Mouse (Mus musculus): ENCODE measurements around the gene Tiprl. TPM values are rescaled to one million over a fixed set of nuclear protein-coding genes. Genes with fewer than 3 reads are reported as not detected.

Tiprl gene
- 13.2 and 17.1 TPM in 2 replicates for polyA plus RNA-seq (2012; rRNA removed)

DNA sequence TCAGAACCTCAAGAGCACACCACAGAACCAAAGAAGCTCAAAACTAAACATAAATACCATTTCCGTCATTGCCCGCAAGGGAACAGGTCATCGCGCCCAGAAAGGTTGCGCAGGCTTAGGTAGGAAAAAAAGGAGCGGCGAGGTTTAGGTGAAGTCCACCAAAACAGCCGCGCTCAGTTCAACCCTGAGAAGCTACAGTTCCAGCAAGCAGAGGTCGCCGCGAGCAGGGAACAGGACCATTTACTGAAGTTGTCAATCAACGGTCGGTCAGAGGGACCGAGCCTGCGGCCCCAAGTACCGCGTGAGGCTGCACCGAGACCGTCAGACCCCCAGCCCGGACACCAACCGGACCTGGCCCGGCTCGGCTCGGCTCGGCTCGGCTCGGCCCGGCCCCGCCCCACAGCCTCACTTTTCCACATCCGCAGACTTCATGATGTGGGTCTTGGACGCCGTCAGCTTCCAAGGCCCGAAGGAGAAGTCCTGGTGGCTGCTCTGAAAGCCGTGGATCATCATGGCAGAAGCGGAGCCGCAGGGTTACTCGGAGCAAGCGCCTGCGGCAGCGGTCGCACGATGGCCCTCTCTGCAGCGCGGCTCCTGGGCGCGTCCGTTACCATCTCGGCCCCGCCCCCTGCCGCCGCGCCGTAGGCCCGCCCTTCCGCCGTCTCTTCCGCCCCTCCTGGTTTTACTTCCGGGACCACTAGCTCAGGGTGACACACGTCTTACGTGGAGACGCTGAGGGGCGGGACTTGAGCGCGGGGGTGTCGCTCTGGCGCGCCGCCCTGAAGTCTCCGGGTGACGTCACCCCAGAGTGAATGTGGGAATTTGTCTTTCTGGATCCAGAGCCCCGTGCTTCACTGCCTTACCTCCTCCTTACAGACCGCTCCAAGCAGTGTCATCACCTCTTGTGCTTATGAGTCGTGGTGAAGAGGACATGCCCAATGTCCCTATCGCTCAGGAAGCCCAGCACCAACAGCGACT lies at the start of gene Tiprl:
TSS of gene Tiprl (minus strand) at position 676 of the 978 bp plus-strand sequence.
- peak within 1 kb of the TSS; percentile 92 for H3K27ac ChIP-seq (ENCODE audit: insufficient read depth, low read length)
- DNase-seq (ENCODE audit: low read depth in 1 of 2, low spot score in 2 of 2), result peak; percentile 92 to 96
- H3K4me3 ChIP-seq (ENCODE audit: extremely low read depth, insufficient read depth, insufficient read length), result peak within 1 kb of the TSS; percentile 99
- peak; percentile 69 for TF ChIP-seq POLR2A (IDR thresholded peaks at IDR 0.05; ENCODE audit: low read depth, low read length)
- TF ChIP-seq CTCF (IDR thresholded peaks at IDR 0.05; ENCODE audit: extremely low read depth, insufficient read depth, insufficient read length, insufficient replicate concordance), result no peak
- under 1% methylated on average over 76 of the region's 76 CpGs for WGBS
- peaks cover 2% of the 10 kb centered on the region; the same call in 1 of the 2 replicates for H3K4me1 ChIP-seq (ENCODE audit: control insufficient read depth, insufficient read depth, insufficient read length)
- no peaks in the 10 kb centered on the region for H3K36me3 ChIP-seq (ENCODE audit: control insufficient read depth, insufficient read depth, low read length)
- H3K27me3 ChIP-seq (ENCODE audit: control insufficient read depth, insufficient read depth, low read length), result no peaks in the 10 kb centered on the region

DNA sequence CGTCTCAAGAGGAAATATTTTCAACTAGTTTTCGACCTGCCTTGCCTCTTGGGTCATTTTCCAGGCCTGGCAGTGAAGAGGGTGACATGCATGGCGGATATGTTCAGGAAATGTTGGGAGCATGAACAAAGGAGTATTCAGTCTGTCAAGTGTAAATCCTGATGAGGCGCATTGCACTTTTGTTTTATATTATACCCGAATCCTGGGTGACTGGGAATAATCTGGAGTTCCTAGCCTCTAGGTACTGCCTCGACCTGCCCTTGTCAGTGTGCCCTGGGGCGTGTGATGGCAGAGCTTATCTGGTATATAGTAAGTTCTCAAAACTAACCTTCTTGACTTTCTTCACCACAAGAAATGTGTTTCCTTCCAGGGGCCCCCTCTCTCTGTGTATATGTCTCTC lies 47.3 kb upstream of the Tiprl start:
- H3K4me3 ChIP-seq (ENCODE audit: extremely low read depth, insufficient read depth, insufficient read length), result no peak overlapping the region
- peaks cover 2% of the 10 kb centered on the region; the same call in 1 of the 2 replicates for H3K4me1 ChIP-seq (ENCODE audit: control insufficient read depth, insufficient read depth, insufficient read length)
- TF ChIP-seq POLR2A (IDR thresholded peaks at IDR 0.05; ENCODE audit: low read depth, low read length) (no peak), CTCF (IDR thresholded peaks at IDR 0.05; ENCODE audit: extremely low read depth, insufficient read depth, insufficient read length, insufficient replicate concordance) (no peak)
- 70% methylated on average over 7 of the region's 7 CpGs for WGBS
- no peaks in the 10 kb centered on the region for H3K36me3 ChIP-seq (ENCODE audit: control insufficient read depth, insufficient read depth, low read length)
- no peak overlapping the region for H3K27ac ChIP-seq (ENCODE audit: insufficient read depth, low read length)
- DNase-seq (ENCODE audit: low read depth in 1 of 2, low spot score in 2 of 2), result no peak
- H3K27me3 ChIP-seq (ENCODE audit: control insufficient read depth, insufficient read depth, low read length), result peaks cover 14% of the 10 kb centered on the region

DNA sequence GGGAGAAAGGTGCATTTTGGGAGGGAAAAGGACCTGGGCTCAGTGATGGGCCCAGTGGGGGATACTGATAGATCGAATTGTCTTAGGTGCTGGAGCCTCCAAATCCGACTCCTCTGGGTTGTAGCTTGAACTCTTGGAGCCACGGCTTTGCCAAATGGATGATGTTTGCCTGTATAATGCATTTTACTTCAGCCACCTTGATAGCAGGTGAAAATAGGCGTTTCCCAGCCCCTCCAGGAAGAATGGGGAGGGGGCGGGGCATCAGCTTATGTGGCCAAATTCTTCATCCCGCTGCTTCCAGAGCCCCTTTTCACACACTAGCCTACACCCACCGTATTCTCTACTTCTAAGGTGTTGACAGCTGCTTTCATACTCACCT lies 46.2 kb upstream of the Tiprl start:
- no peak for DNase-seq (ENCODE audit: low read depth in 1 of 2, low spot score in 2 of 2)
- WGBS, result 83% methylated on average over 7 of the region's 7 CpGs
- no peak for TF ChIP-seq POLR2A (IDR thresholded peaks at IDR 0.05; ENCODE audit: low read depth, low read length)
- TF ChIP-seq CTCF (IDR thresholded peaks at IDR 0.05; ENCODE audit: extremely low read depth, insufficient read depth, insufficient read length, insufficient replicate concordance), result no peak
- H3K4me1 ChIP-seq (ENCODE audit: control insufficient read depth, insufficient read depth, insufficient read length), result peaks cover 2% of the 10 kb centered on the region; the same call in 1 of the 2 replicates
- H3K4me3 ChIP-seq (ENCODE audit: extremely low read depth, insufficient read depth, insufficient read length), result no peak overlapping the region
- no peaks in the 10 kb centered on the region for H3K36me3 ChIP-seq (ENCODE audit: control insufficient read depth, insufficient read depth, low read length)
- no peak overlapping the region for H3K27ac ChIP-seq (ENCODE audit: insufficient read depth, low read length)
- peaks cover 14% of the 10 kb centered on the region for H3K27me3 ChIP-seq (ENCODE audit: control insufficient read depth, insufficient read depth, low read length)

DNA sequence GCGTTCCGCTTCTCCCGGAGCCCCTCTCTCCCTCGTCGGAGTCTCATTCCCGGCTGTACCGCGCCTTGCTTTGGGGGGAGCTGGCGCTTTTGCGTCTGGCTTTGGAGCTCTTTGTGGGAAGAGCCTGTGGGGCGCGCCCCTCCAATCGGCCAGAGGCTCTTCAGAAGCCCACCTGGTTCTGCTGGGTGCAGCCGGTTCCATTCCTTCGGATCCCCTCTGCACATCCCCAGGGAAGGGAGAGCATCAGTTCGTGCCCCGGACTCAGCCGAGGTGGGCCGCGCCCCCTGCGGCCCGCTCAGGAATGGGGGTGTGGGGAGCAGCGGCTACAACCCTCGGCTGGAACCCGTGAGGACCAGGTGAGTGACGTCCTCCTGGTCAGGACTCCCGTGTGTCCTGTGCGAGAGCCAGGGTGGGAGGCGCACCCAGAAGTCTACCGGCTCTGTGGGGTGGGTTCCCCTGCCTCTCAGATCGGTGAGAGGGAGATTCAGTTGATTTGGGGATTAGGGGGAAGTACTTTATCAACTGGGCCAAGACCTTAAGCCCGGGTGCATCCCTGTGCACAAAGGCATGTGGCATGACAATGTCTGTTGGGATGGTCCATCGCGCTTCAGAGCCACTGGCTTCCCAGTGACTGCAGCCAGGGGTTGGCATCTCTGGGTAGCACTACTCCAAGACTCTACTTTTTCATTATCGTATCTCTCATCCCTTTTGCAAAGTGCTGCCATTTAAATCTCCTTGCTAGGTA lies 45.6 kb upstream of the Tiprl start:
- DNase-seq (ENCODE audit: low read depth in 1 of 2, low spot score in 2 of 2), result no peak
- WGBS, result 9% methylated on average over 33 of the region's 35 CpGs
- no peak for TF ChIP-seq POLR2A (IDR thresholded peaks at IDR 0.05; ENCODE audit: low read depth, low read length)
- H3K27me3 ChIP-seq (ENCODE audit: control insufficient read depth, insufficient read depth, low read length), result peaks cover 14% of the 10 kb centered on the region
- H3K36me3 ChIP-seq (ENCODE audit: control insufficient read depth, insufficient read depth, low read length), result no peaks in the 10 kb centered on the region
- H3K27ac ChIP-seq (ENCODE audit: insufficient read depth, low read length), result no peak overlapping the region
- H3K4me3 ChIP-seq (ENCODE audit: extremely low read depth, insufficient read depth, insufficient read length), result peak overlapping the region; percentile 43
- H3K4me1 ChIP-seq (ENCODE audit: control insufficient read depth, insufficient read depth, insufficient read length), result peaks cover 2% of the 10 kb centered on the region; the same call in 1 of the 2 replicates

DNA sequence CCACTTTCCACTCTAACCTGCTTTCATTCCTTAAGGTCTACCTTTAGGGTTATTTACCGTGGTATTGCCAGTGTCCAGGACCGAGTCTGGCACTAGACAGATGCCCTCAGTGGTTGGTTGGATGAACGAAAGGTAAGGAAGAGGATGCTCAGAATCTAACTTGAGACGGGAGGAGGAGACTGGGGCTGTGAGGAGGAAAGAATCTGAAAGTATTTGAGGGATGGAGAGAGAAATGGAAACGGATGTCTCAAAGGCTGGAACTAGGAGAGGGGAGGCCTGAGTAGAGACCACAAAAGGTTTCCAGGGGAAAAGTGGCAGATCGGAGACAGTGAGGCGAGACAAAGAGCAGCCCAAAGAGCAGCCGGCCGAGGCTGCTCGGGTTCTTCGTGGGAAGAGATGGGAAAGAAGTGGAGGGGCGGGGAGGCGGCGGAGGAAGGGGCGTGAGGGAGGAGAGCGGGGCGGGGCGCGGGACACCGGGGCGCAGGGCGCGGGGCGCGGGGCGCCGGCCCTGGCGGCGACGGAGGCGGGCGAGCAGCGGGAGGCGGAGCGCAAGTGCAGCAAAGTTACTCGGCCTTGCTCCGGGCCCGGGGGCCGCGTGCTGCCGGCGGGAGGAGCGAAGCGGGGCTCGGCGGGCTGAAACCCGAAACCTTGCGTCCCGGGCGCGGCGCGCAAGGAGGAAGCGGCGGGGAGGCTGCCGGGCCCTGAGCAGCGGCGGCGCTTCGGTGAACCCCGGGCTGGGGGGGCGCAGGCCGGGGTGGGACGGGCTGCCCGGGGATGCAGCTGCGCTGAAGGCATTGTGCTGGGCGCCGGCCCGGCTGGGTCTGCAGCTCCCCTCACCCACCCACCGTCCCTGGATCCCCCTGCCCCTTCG lies 44.8 kb upstream of the Tiprl start:
- peak overlapping the region; percentile 43 for H3K4me3 ChIP-seq (ENCODE audit: extremely low read depth, insufficient read depth, insufficient read length)
- DNase-seq (ENCODE audit: low read depth in 1 of 2, low spot score in 2 of 2), result peak in 1 of 2 experiments; percentile 14
- no peaks in the 10 kb centered on the region for H3K36me3 ChIP-seq (ENCODE audit: control insufficient read depth, insufficient read depth, low read length)
- H3K27me3 ChIP-seq (ENCODE audit: control insufficient read depth, insufficient read depth, low read length), result peaks cover 14% of the 10 kb centered on the region
- TF ChIP-seq CTCF (IDR thresholded peaks at IDR 0.05; ENCODE audit: extremely low read depth, insufficient read depth, insufficient read length, insufficient replicate concordance) (no peak), POLR2A (IDR thresholded peaks at IDR 0.05; ENCODE audit: low read depth, low read length) (no peak)
- H3K27ac ChIP-seq (ENCODE audit: insufficient read depth, low read length), result no peak overlapping the region
- WGBS, result 3% methylated on average over 61 of the region's 71 CpGs
- peaks cover 2% of the 10 kb centered on the region; the same call in 1 of the 2 replicates for H3K4me1 ChIP-seq (ENCODE audit: control insufficient read depth, insufficient read depth, insufficient read length)

DNA sequence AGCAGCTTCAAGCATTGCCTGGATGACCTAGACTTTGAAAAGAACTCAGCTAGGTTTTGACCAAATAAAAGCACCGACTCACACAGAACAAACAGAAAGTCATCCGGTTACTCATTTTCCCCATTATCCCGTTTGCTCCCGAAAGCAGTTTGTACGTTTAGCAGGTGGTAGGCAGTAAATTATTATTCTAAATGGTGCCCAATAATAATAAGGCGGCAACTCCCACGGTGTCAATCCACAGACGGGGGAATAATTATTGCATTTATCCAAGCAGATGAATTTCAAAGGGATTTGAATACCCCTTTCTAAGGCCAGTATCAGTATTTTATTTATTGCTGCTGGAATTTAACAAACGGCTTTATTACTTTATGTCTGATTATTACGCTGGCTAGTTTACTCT lies 43.9 kb upstream of the Tiprl start:
- WGBS, result 90% methylated on average over 10 of the region's 10 CpGs
- H3K27ac ChIP-seq (ENCODE audit: insufficient read depth, low read length), result no peak overlapping the region
- H3K27me3 ChIP-seq (ENCODE audit: control insufficient read depth, insufficient read depth, low read length), result peaks cover 14% of the 10 kb centered on the region
- no peak overlapping the region for H3K4me3 ChIP-seq (ENCODE audit: extremely low read depth, insufficient read depth, insufficient read length)
- peaks cover 2% of the 10 kb centered on the region; the same call in 1 of the 2 replicates for H3K4me1 ChIP-seq (ENCODE audit: control insufficient read depth, insufficient read depth, insufficient read length)
- H3K36me3 ChIP-seq (ENCODE audit: control insufficient read depth, insufficient read depth, low read length), result no peaks in the 10 kb centered on the region
- DNase-seq (ENCODE audit: low read depth in 1 of 2, low spot score in 2 of 2), result no peak
- no peak for TF ChIP-seq CTCF (IDR thresholded peaks at IDR 0.05; ENCODE audit: extremely low read depth, insufficient read depth, insufficient read length, insufficient replicate concordance)
- no peak for TF ChIP-seq POLR2A (IDR thresholded peaks at IDR 0.05; ENCODE audit: low read depth, low read length)

All from spleen, adult 2 months (tissue).